Mouse (Mus musculus) left cerebral cortex, adult 11 months (tissue): ENCODE results near the gene Rgsl1.
"Not testable (repeated sequence)": the region's sequence is repeated elsewhere in the genome, so short reads cannot be mapped to it uniquely, and the experiment has no call there.

Experiments
- DNase-seq: peaks from one replicate; pipeline ENCODE4 v3.0.0; 2022; ENCODE audit warnings: low spot score

The Rgsl1 gene

DNA sequence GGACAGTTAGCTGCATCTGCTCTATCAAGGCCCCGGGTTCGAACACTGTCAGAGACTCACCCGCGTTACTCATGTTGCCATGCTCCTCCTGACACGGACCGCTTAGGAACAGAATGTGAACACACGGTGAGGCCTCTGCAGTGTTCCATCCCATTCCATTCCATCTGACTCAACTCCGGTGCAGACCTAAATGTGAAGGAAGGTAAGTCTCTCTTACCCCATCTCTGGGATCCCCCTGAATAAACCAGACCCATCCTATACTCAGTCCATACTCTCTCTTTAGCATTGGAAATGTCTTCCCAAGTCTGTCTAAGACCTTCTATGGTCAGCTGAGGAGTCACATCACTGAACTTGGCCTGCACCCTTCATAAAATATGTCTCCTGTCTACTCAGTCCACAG is at the start of gene Rgsl1:
Gene Rgsl1, minus strand, starts transcription at position 101 of the 400 bp plus-strand sequence.
- no peak for DNase-seq

- DNase-seq: no peak
Measured at GRCm38 (mm10) chr1:153891442-153891841, 47.5 kb upstream of the Rgsl1 start, which contains the start of gene Teddm1a. Gene Teddm1a (plus strand): TSS chr1:153891742.

DNA sequence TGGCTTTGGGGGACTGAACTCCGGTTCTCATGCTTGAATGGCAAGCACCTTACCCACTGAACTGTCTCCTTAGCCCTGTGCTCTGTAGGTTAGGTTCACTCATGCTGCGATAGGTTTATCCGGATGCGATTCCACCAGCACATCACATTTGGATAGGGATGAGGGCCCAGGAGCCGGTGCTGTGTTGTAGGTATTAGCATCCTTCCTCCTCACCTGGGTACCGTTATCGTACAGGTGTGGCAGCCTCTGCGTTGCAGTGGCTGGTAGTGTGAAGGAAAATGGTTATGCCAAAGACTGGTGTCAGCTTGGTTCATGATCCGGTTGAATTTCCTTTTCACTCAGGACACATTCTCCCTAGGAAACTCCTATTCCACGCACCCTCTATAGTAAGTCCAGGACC is 46.2 kb upstream of the Rgsl1 start:
- DNase-seq: no peak

DNA sequence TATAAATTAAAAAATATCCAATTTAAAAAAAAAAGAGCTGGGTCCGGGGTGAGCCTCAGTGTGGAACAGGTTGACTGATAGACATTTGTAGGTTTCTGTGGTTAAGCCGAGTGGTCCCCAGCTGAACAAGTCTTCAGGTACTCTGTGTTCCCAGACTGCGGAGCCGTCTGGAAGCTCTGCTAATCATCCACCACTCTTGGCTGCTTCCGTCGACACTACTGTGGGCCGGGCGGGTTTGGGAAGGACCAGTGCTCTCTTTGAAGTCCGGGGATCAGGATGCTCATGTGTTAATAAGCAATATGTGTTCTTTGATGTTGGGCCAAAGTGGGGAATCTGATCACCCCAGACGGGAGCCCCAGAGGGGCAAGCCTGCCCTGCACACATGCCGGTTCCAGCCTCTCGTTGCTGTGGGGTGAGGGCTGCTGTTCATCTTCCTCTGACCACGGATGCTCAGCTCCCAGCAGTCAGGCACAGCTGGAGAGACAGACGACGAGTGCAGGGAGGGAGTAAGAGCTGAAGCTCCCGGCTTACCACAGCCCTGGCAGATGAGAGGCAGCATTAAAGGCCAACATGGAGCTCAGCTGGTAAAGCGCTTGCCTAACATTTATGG is 42.2 kb upstream of the Rgsl1 start:
- DNase-seq: no peak

DNA sequence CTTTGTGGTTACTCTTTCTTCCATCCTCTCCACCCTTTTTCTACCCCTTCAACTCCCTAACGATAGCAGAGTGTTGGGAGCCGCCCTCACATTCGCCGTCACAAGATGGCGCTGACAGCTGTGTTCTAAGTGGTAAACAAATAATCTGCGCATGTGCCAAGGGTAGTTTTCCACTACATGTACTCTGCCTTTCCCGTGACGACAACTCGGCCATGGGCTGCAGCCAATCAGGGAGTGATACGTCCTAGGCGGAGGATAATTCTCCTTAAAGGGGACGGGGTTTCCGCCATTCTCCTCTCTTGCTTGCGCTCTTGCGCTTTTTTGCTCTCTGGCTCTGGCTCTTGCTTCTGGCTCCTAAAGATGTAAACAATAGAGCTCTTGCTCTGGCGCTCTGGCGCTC is 36.4 kb upstream of the Rgsl1 start:
- DNase-seq: not testable (repeated sequence)

- no peak for DNase-seq
Measured at GRCm38 (mm10) chr1:153874045-153874444, 30.1 kb upstream of the Rgsl1 start, which contains the start of gene Teddm1b. Gene Teddm1b (plus strand): TSS chr1:153874345.

- DNase-seq: no peak
Measured at GRCm38 (mm10) chr1:153855946-153856345, 12.0 kb upstream of the Rgsl1 start.

GRCm38 (mm10) chr1:153852696-153853095 is 8.8 kb upstream of the Rgsl1 start:
- not testable (repeated sequence) for DNase-seq

- no peak for DNase-seq
Measured at GRCm38 (mm10) chr1:153846867-153847266, 2.9 kb upstream of the Rgsl1 start.

GRCm38 (mm10) chr1:153846420-153846819 is 2.5 kb upstream of the Rgsl1 start:
- no peak for DNase-seq

- no peak for DNase-seq
Measured at GRCm38 (mm10) chr1:153842121-153842740, 1.7 kb downstream of the Rgsl1 start.

DNA sequence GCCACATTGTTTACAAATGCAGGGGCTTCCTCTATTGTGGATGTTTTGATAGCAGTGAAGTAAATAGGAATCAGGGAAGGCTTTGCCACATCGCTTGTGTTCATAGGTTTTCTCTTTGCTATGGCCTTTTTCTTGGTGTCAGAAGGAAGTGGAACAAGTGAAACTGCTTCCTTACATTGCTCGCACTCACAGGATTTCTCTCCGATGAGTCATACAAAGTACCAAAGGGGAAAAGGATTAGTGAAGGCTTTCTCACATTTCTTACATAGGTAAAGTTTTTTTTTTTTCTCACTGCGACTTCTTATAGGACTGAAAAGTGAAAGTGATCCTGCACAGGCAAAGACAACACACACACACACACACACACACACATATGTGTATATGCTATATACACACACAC is 7.9 kb downstream of the Rgsl1 start:
- no peak for DNase-seq

DNA sequence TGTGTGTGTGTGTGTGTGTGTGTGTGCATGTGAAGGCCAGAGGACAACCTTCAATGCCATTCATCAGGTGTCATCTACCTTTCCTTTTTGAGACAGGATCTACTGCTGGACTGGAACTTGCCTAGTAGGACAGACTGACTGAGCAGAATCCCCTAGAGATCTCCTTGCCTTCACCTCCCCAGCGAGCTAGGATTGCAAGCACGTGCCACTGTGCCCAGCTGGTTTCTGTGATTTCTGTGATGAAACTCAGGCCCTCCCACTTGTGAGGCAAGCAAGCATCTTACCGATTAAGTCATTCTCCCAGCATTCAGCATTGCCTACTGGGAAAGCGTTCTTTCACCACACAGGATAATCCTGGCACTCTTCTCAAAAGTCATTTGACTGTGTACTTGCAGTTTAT is 13.2 kb downstream of the Rgsl1 start:
- DNase-seq: no peak

- DNase-seq: no peak
Measured at GRCm38 (mm10) chr1:153820216-153820615, 23.7 kb downstream of the Rgsl1 start.

DNA sequence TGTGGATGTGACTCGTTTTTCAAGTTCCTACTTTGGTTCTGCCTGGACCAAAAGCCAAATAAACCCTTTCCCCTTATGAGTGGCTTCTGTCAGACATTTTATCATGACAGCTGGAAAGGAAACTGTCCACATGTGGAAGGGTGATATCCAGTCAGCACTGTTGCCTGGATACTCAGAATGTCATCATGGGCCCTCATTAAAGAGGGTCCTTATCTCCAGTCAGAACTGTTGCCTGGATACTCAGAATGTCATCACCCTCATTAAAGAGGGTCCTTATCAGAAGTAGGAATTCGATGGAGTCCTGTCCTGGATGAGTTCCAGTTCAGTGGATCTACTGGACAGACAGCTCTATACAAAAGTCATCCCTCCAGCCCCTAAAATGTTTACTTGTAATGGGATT is 29.7 kb downstream of the Rgsl1 start:
- no peak for DNase-seq

DNA sequence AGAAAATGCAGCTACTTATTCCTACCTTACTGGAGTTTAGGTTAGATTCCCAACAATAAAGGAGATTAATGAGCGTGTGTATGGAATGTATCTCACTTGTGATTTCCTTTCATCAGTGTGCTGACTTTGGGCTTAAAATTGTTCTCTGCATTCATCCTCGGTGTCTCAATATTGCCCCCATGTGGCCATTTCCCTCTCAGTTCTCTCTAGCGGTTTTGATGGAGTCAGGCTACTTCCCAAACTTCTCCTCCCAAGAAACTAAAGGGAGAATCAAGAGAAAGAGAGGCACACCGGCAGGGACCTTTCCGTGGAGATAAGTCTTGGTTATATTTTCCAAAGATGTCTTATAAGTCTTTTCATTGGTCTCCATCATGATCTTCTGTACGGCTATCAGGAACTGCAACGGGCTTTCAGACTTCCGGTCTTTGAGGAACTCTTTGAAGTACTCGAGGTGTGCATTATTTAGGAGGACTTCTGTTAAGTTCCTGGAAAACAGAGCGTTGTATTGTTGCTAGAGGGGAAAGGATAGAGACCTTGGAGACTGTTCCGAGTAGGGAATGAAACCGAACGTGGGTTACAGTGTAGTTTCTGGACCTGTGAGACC is 36.5 kb downstream of the Rgsl1 start:
- DNase-seq: peak; percentile 47

GRCm38 (mm10) chr1:153803530-153803929 is 40.4 kb downstream of the Rgsl1 start:
- no peak for DNase-seq

GRCm38 (mm10) chr1:153802691-153803090 is 41.3 kb downstream of the Rgsl1 start:
- no peak for DNase-seq

DNA sequence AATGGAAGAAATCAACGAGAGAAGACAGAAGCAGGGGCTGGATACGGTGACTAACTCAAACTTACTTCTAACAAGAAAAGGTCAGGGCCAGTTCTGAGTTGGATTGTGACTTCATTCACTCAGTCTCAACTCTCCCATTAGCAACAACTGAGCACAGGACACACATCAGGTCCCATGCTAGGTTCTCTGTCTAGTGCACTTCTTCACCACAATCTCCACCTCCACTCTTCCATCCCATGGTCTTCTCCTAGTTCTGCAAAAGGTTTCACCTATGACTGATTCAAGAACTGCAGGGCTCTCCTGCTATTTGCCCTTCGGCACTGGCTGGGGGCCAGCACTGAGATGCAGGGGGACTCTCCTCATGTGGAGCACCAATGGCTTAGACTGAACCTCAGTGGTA is 49.7 kb downstream of the Rgsl1 start:
- no peak for DNase-seq

- no peak for DNase-seq
Measured at GRCm38 (mm10) chr1:153790708-153791107, 53.2 kb downstream of the Rgsl1 start.

DNA sequence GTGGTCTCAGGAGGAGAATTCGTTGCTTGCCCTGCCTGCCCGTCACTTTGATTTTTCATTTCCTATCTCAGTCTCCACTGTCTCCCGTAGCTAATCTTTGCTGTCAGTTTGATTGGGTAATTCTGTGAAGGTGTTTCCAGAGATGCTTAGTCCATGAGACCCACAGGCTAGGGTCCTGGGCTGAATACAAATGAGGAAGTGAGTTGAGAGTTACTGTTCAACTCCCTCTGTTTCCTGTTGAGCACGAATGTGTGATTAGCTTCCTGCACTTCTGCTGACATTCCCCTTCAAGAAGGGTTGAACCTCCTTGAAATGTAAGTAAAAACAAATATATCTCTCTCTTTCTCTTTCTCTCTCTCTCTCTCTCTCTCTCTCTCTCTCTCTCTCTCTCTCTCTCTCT is 58.3 kb downstream of the Rgsl1 start:
- DNase-seq: no peak

DNA sequence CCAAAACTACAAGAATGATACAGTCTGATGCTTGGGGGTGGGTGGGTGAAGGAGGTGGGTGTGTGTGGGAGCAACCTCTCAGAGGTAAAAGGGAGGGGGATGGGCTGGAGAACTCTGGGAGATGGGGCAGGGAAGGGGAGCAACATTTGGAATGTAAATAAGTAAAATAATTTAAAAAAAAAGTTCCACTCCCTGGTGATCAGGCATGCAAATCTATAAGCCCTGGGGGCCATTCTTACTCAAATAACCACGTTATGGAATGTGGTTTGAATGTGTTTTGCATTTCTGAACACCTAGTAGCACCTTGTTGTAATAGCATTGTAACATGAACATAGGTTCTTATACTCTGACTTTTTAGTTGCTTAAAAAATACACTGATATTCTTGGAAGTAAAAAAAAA is 60.6 kb downstream of the Rgsl1 start:
- no peak for DNase-seq

- no peak for DNase-seq
Measured at GRCm38 (mm10) chr1:153778205-153778604, 65.7 kb downstream of the Rgsl1 start.

DNA sequence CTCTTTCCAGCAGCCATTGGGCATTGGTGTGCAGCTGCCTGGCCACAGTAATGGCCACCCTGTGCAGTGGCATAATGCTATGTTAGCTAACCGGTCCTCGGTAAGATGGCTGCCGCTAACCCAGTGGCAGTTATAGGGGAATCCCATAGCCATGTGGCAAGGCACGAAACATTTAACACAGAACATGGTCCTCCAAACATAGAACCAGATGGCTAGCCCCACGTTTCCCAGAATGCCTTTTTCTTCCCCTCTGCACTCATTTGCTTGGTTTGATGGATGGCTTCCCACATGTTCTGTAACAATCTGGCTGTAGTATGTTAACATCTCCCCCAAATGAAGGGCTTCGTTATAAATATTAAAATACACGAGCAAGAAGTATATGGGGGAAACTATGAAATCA is 67.7 kb downstream of the Rgsl1 start:
- DNase-seq: no peak
